Mouse (Mus musculus): Measurements from ENCODE around the gene Hfe2.
A peak's percentile ranks its signal among the peaks of the same experiment; 100 is the strongest.

The Hfe2 gene

GRCm38 (mm10) chr3:96532050-96532449, 7.1 kb downstream of the Hfe2 start:
- no peak for DNase-seq

GRCm38 (mm10) chr3:96534300-96534699, 9.3 kb downstream of the Hfe2 start:
- no peak for DNase-seq

- DNase-seq = no peak
These were observed 14.3 kb downstream of the Hfe2 start for GRCm38 (mm10) chr3:96539316-96539715.

GRCm38 (mm10) chr3:96540740-96541139, 15.8 kb downstream of the Hfe2 start:
- no peak for DNase-seq

- DNase-seq = no peak
These were observed 16.5 kb downstream of the Hfe2 start for GRCm38 (mm10) chr3:96541328-96542078.

GRCm38 (mm10) chr3:96542554-96542953, 17.6 kb downstream of the Hfe2 start:
- DNase-seq = no peak

GRCm38 (mm10) chr3:96543345-96543744, 18.4 kb downstream of the Hfe2 start:
- DNase-seq = no peak

- DNase-seq = no peak
These were observed 20.6 kb downstream of the Hfe2 start for GRCm38 (mm10) chr3:96545565-96545964.

GRCm38 (mm10) chr3:96546880-96547279, 21.9 kb downstream of the Hfe2 start:
- no peak for DNase-seq

GRCm38 (mm10) chr3:96547389-96547960, 22.5 kb downstream of the Hfe2 start:
- DNase-seq = peak; percentile 58 to 86

- no peak for DNase-seq
These were observed 23.9 kb downstream of the Hfe2 start for GRCm38 (mm10) chr3:96548824-96549223.

GRCm38 (mm10) chr3:96549346-96549745, 24.4 kb downstream of the Hfe2 start:
- no peak for DNase-seq

GRCm38 (mm10) chr3:96551203-96551602, 26.2 kb downstream of the Hfe2 start:
- DNase-seq = peak in 1 of 2 experiments; percentile 70

GRCm38 (mm10) chr3:96551890-96552289, 26.9 kb downstream of the Hfe2 start:
- no peak for DNase-seq

- DNase-seq = no peak
These were observed 28.6 kb downstream of the Hfe2 start for GRCm38 (mm10) chr3:96553601-96554000.

- DNase-seq = no peak
These were observed 29.3 kb downstream of the Hfe2 start for GRCm38 (mm10) chr3:96554251-96554650.

- DNase-seq = peak in 1 of 2 experiments; percentile 25
These were observed 30.1 kb downstream of the Hfe2 start for GRCm38 (mm10) chr3:96555041-96555596.

GRCm38 (mm10) chr3:96555999-96556614, 31.1 kb downstream of the Hfe2 start:
- DNase-seq = no peak

GRCm38 (mm10) chr3:96556651-96557635, 32.0 kb downstream of the Hfe2 start:
- DNase-seq = peak in 1 of 2 experiments; percentile 18

- peak; percentile 98 to 99 for DNase-seq
These were observed 32.7 kb downstream of the Hfe2 start, which contains the start of gene Txnip for GRCm38 (mm10) chr3:96557694-96558093. Txnip (plus strand) TSS chr3:96557957.

- peak in 1 of 2 experiments; percentile 51 for DNase-seq
These were observed 33.2 kb downstream of the Hfe2 start for GRCm38 (mm10) chr3:96558159-96558558.

GRCm38 (mm10) chr3:96558668-96559196, 33.8 kb downstream of the Hfe2 start:
- DNase-seq = no peak
